Mouse (Mus musculus) bone marrow, adult 2 months (tissue): ENCODE data around the gene Xylt2. TPM values are rescaled to one million over a fixed set of nuclear protein-coding genes. Genes with fewer than 3 reads are reported as not detected.
A peak's percentile ranks its signal among the peaks of the same experiment; 100 is the strongest.

Experiments used
- H3K27ac ChIP-seq: fragments of 200-500 bp; 2 replicates; pipeline ENCODE4 v1.5.1; 2012; ENCODE audit warnings: low read depth, mild to moderate bottlenecking, control low read depth, inconsistent platforms, low read length; ENCODE audit not compliant: control insufficient read depth, poor library complexity, insufficient read depth
- H3K4me1 ChIP-seq: fragments of 200-500 bp; 2 replicates; pipeline ENCODE4 v1.6.1; 2011; ENCODE audit warnings: low read length; ENCODE audit not compliant: control insufficient read depth, insufficient read depth
- H3K4me3 ChIP-seq: fragments of 200-500 bp; replicated peaks from 2 replicates; pipeline ENCODE3; 2011; ENCODE audit warnings: mild to moderate bottlenecking, low read depth, low read length, control low read depth; ENCODE audit not compliant: control insufficient read depth
- CTCF ChIP-seq: fragments of 200-500 bp; IDR thresholded peaks from 2 replicates; pipeline ENCODE4 v1.5.1; 2011; ENCODE audit warnings: low read length, control low read depth; ENCODE audit not compliant: control insufficient read depth, insufficient read depth
- POLR2A ChIP-seq: fragments of 200-500 bp; IDR thresholded peaks from 2 replicates; pipeline ENCODE4 v1.6.1; 2011; ENCODE audit warnings: low read depth, mild to moderate bottlenecking, control low read depth, low read length, borderline replicate concordance; ENCODE audit not compliant: control insufficient read depth
- WGBS: fragments of 180-500 bp; shearing (Covaris S2); methylation state at CpG from one replicate; pipeline ENCODE4 v1.1.7; 2018; 5-methylcytosine and 5-hydroxymethylcytosine counted together
- polyA plus RNA-seq: library from polyadenylated mRNA; stranded (reverse); fragments of >200 nt; gene quantifications from 2 replicates; pipeline ENCODE4 v1.2.4, GENCODE M21; 2011; ENCODE audit warnings: low replicate concordance; ENCODE audit not compliant: missing spikeins, insufficient read depth, insufficient read length

Xylt2 gene
- polyA plus RNA-seq, result 6.3 and 7.4 TPM in 2 replicates

- TF ChIP-seq POLR2A (peak; percentile 52; the same call in 1 of the 2 replicates), CTCF (no peak)
- WGBS, result under 1% methylated on average over 82 of the region's 82 CpGs
- H3K4me3 ChIP-seq, result peak within 1 kb of the TSS; percentile 94
- no peaks in the 10 kb centered on the region for H3K4me1 ChIP-seq
- peak within 1 kb of the TSS; percentile 31; the same call in 1 of the 2 replicates for H3K27ac ChIP-seq
Observed at GRCm38 (mm10) chr11:94676754-94677606, at the start of gene Xylt2. Gene Xylt2 (minus strand): TSS chr11:94677515.

- TF ChIP-seq POLR2A (no peak), CTCF (no peak)
- no peaks in the 10 kb centered on the region; the same call in 1 of the 2 replicates for H3K4me1 ChIP-seq
- WGBS, result 69% methylated on average over 2 of the region's 2 CpGs
- no peak overlapping the region for H3K27ac ChIP-seq
- no peak overlapping the region for H3K4me3 ChIP-seq
Observed at GRCm38 (mm10) chr11:94719216-94719615, 41.9 kb upstream of the Xylt2 start.

GRCm38 (mm10) chr11:94718113-94718909, 41.0 kb upstream of the Xylt2 start:
- Histone ChIP-seq H3K4me3 (no peak overlapping the region), H3K4me1 (no peaks in the 10 kb centered on the region; the same call in 1 of the 2 replicates), H3K27ac (no peak overlapping the region)
- WGBS, result 65% methylated on average over 7 of the region's 7 CpGs
- no peak for TF ChIP-seq POLR2A
- no peak for TF ChIP-seq CTCF

- Histone ChIP-seq H3K4me1 (no peaks in the 10 kb centered on the region; the same call in 1 of the 2 replicates), H3K4me3 (no peak overlapping the region), H3K27ac (no peak overlapping the region)
- WGBS, result 73% methylated on average over 11 of the region's 11 CpGs
- TF ChIP-seq POLR2A (no peak), CTCF (no peak)
Observed at GRCm38 (mm10) chr11:94717239-94717638, 39.9 kb upstream of the Xylt2 start.

- no peak overlapping the region for H3K27ac ChIP-seq
- 15% methylated on average over 9 of the region's 9 CpGs for WGBS
- H3K4me3 ChIP-seq, result no peak overlapping the region
- TF ChIP-seq CTCF (peak; percentile 47), POLR2A (no peak)
- no peaks in the 10 kb centered on the region; the same call in 1 of the 2 replicates for H3K4me1 ChIP-seq
Observed at GRCm38 (mm10) chr11:94716754-94717153, 39.4 kb upstream of the Xylt2 start.

- Histone ChIP-seq H3K27ac (no peak overlapping the region), H3K4me1 (no peaks in the 10 kb centered on the region; the same call in 1 of the 2 replicates), H3K4me3 (no peak overlapping the region)
- WGBS, result 82% methylated on average over 5 of the region's 5 CpGs
- TF ChIP-seq CTCF (no peak), POLR2A (no peak)
Observed at GRCm38 (mm10) chr11:94715622-94716021, 38.3 kb upstream of the Xylt2 start.

- H3K4me1 ChIP-seq, result no peaks in the 10 kb centered on the region
- TF ChIP-seq POLR2A (no peak), CTCF (no peak)
- no peak overlapping the region for H3K4me3 ChIP-seq
- H3K27ac ChIP-seq, result no peak overlapping the region
- 56% methylated on average over 11 of the region's 11 CpGs for WGBS
Observed at GRCm38 (mm10) chr11:94713246-94713860, 36.0 kb upstream of the Xylt2 start.
